Mouse (Mus musculus) lung, postnatal 0 days (tissue): ENCODE results near the gene Tmem183a.

Experiments
- CTCF ChIP-seq: IDR thresholded peaks from 2 replicates; pipeline ENCODE4 v1.5.1; 2016; ENCODE audit warnings: antibody characterized with exemption, mild to moderate bottlenecking
- EP300 ChIP-seq: IDR thresholded peaks from 2 replicates; pipeline ENCODE4 v1.6.1; 2016; ENCODE audit warnings: antibody characterized with exemption, mild to moderate bottlenecking, control low read depth

GRCm38 (mm10) chr1:134384581-134384980, 22.8 kb upstream of the Tmem183a start:
- no peak for TF ChIP-seq EP300
- no peak for TF ChIP-seq CTCF
